Mouse (Mus musculus) ES-Bruce4 (cell line): ENCODE measurements around the gene Tbc1d2.

Experiments
- CTCF ChIP-seq: IDR thresholded peaks from one replicate; pipeline ENCODE4 v1.8.1; 2011; ENCODE audit warnings: low read depth, low read length
- POLR2A ChIP-seq: IDR thresholded peaks from one replicate; pipeline ENCODE4 v1.8.1; 2011; ENCODE audit warnings: low read length; ENCODE audit not compliant: insufficient read depth

GRCm38 (mm10) chr4:46623007-46623406 is 27.0 kb downstream of the Tbc1d2 start:
- TF ChIP-seq CTCF (no peak), POLR2A (no peak)
